Comparison of ENCODE assay signal across 8 mouse cellular contexts in genomic region chr7:142387419-142388148, GRCm38 (mm10). TPM values are rescaled to one million over a fixed set of nuclear protein-coding genes. Genes with fewer than 3 reads are reported as not detected.
A peak's percentile ranks its signal among the peaks of the same experiment; 100 is the strongest.
DNase-seq lines count a peak whose midpoint lies in the region; ATAC-seq lines count a peak whose summit lies in the region.

Gene Ctsd, minus strand, starts transcription at chr7:142388038.

- DNase-seq in T-cell, adult 2 months (ENCODE audit: low spot score): peak; percentile 87
- DNase-seq in cerebellum, postnatal 36 days: peak; percentile 97 to 99
- peak; percentile 98 for DNase-seq in gastrocnemius, adult 18-20 months (ENCODE audit: low spot score)
- peak; percentile 97 for DNase-seq in left cerebral cortex, adult 18-20 months (ENCODE audit: low spot score in 2 of 2)
- peak; percentile 98 for DNase-seq in right cerebral cortex, adult 18-20 months
- DNase-seq in urinary bladder, postnatal 10 days (ENCODE audit: low spot score): peak; percentile 94

- peak within 1 kb of the TSS; percentile 84 for H3K4me2 ChIP-seq in hindbrain, embryonic 16.5 days (ENCODE audit: low read length)

- no peaks in the 10 kb centered on the region for H3K9me3 ChIP-seq in hindbrain, embryonic 16.5 days (ENCODE audit: control insufficient read depth, low read length)

- H3K36me3 ChIP-seq in hindbrain, embryonic 16.5 days (ENCODE audit: control insufficient read depth, insufficient read depth, low read length): peaks cover 20% of the 10 kb centered on the region
- peaks cover 16% of the 10 kb centered on the region for H3K36me3 ChIP-seq in macrophage (ENCODE audit: inconsistent target)

- H3K9ac ChIP-seq in hindbrain, embryonic 16.5 days (ENCODE audit: low read depth, low read length): peak within 1 kb of the TSS; percentile 86

- WGBS in hindbrain, embryonic 16.5 days: under 1% methylated on average over 51 of the region's 55 CpGs
- WGBS in macrophage (ENCODE audit: missing documents): under 1% methylated on average over 41 of the region's 55 CpGs

- peak within 1 kb of the TSS; percentile 77 for H3K27ac ChIP-seq in hindbrain, embryonic 16.5 days (ENCODE audit: low read depth, low read length)
- peak within 1 kb of the TSS; percentile 100 for H3K27ac ChIP-seq in macrophage

- H3K4me1 ChIP-seq in hindbrain, embryonic 16.5 days (ENCODE audit: control insufficient read depth, insufficient read depth, low read depth, low read length): peaks cover 15% of the 10 kb centered on the region

- H3K27me3 ChIP-seq in hindbrain, embryonic 16.5 days (replicated peaks; ENCODE audit: control insufficient read depth, insufficient read depth, low read length): no peaks in the 10 kb centered on the region

- peaks cover 93% of the 10 kb centered on the region for H3K79me2 ChIP-seq in macrophage (ENCODE audit: inconsistent target)

- ATAC-seq in hindbrain, embryonic 16.5 days: peak; percentile 98

- peak within 1 kb of the TSS; percentile 84 for H3K4me3 ChIP-seq in hindbrain, embryonic 16.5 days (ENCODE audit: low read length)
- peak within 1 kb of the TSS; percentile 92 for H3K4me3 ChIP-seq in macrophage (ENCODE audit: inconsistent target)

RNA-seq across cellular contexts. Expression of gene Ctsd, which starts in this region (rescaled TPM):
- total RNA-seq in gastrocnemius, adult 18-20 months (2021): 100 to 1,000 TPM; 445 to 450 TPM
- 356 and 378 TPM in 2 replicates for polyA plus RNA-seq in hindbrain, embryonic 16.5 days (2015; fragmentation: Nextera tagmentation; extraction: Ambion mirVana)
- total RNA-seq in left cerebral cortex, adult 18-20 months (2021): 100 to 1,000 TPM; 307 to 342 TPM
- total RNA-seq in macrophage (2018; cell fraction: chromatin; rRNA removed): 1,000 to 10,000 TPM in 10 of 26 experiments, 100 to 1,000 TPM in 16; 173 to 1,536 (median 811) TPM
- total RNA-seq in macrophage (2018; cell fraction: cytosol; rRNA removed): over 10,000 TPM in 18 of 26 experiments, 1,000 to 10,000 TPM in 8; 7,525 to 19,600 (median 11,156) TPM
- over 10,000 TPM in 1 of 26 experiments, 1,000 to 10,000 TPM in 25; 1,185 to 10,670 (median 7,045) TPM for total RNA-seq in macrophage (2018; cell fraction: nucleus; rRNA removed)
- 15,815 to 17,787 TPM (median 16,857 TPM) in 3 replicates for polyA plus RNA-seq in macrophage (2018)

Comparison
In these comparisons a context has a peak if more than half of its experiments do, and no peak if none do; other contexts are left out.
1. Peak in every context shown above with its lines: DNase-seq, ATAC-seq, H3K4me3 ChIP-seq and H3K27ac ChIP-seq.
2. RNA of gene Ctsd (polyA plus RNA-seq): 15,815 to 17,787 TPM in macrophage; 356 to 378 TPM in hindbrain, embryonic 16.5 days; every median in the first group is over 10 times any median in the second.